Mouse (Mus musculus): ENCODE data around the gene Cep57. TPM values are rescaled to one million over a fixed set of nuclear protein-coding genes. Genes with fewer than 3 reads are reported as not detected.

Gene Cep57
- 90.3 TPM for total RNA-seq (2023)

GRCm38 (mm10) chr9:13826832-13827405 is at the start of gene Cep57:
Gene Cep57 (minus strand): TSS chr9:13827107.

GRCm38 (mm10) chr9:13827406-13828086 is 639 bp upstream of the Cep57 start, which contains the start of gene Fam76b:
Gene Fam76b (plus strand): TSS chr9:13827716.

Other genes with a start within 250 kb of the Cep57 start
- 61.3 TPM for gene Mtmr2, start 78.7 kb downstream of the Cep57 start, total RNA-seq (2023)
- 61.8 TPM for gene Fam76b, start 609 bp upstream of the Cep57 start, total RNA-seq (2023)

All from CD4-positive naive resting alpha-beta T cell, adult 76 days (primary cell).